Mouse (Mus musculus) forebrain, embryonic 14.5 days (tissue): ENCODE measurements around the gene Kif26a. TPM values are rescaled to one million over a fixed set of nuclear protein-coding genes. Genes with fewer than 3 reads are reported as not detected.

ENCODE experiments used
- ATAC-seq: fragments of 200-750 bp; cut with Nextera tagmentation; 2 replicates; pipeline ENCODE4 v1.8.0; 2017; ENCODE audit warnings: mild to moderate bottlenecking, moderate library complexity
- DNase-seq: peaks from one replicate; pipeline ENCODE4 v3.0.0-alpha.2; 2015; ENCODE audit warnings: low spot score
- H3K27ac ChIP-seq: fragments of 300-500 bp; sonication (generic); 2 replicates; pipeline ENCODE4 v1.5.1; 2014; ENCODE audit warnings: low read depth, mild to moderate bottlenecking, control low read depth, low read length, moderate library complexity
- H3K27me3 ChIP-seq: fragments of 300-500 bp; sonication (generic); replicated peaks from 2 replicates; pipeline ENCODE4 v1.6.1; 2014; ENCODE audit warnings: low read length, control low read depth, mixed read lengths; ENCODE audit not compliant: control insufficient read depth, insufficient read depth
- H3K36me3 ChIP-seq: fragments of 300-500 bp; sonication (generic); 2 replicates; pipeline ENCODE4 v1.6.1; 2014; ENCODE audit warnings: low read length, control low read depth; ENCODE audit not compliant: control insufficient read depth, insufficient read depth
- H3K4me1 ChIP-seq: fragments of 300-500 bp; sonication (generic); 2 replicates; pipeline ENCODE4 v1.6.1; 2014; ENCODE audit warnings: antibody characterized with exemption, low read length, control low read depth; ENCODE audit not compliant: control insufficient read depth, insufficient read depth
- H3K4me2 ChIP-seq: fragments of 300-500 bp; sonication (generic); 2 replicates; pipeline ENCODE4 v1.6.1; 2014; ENCODE audit warnings: mild to moderate bottlenecking, control low read depth, low read length
- H3K4me3 ChIP-seq: fragments of 300-500 bp; sonication (generic); 2 replicates; pipeline ENCODE4 v1.5.1; 2014; ENCODE audit warnings: low read depth, low read length, control low read depth
- H3K9ac ChIP-seq: fragments of 300-500 bp; sonication (generic); 2 replicates; pipeline ENCODE4 v1.6.1; 2014; ENCODE audit warnings: mild to moderate bottlenecking, low read length, control low read depth, moderate library complexity
- H3K9me3 ChIP-seq: fragments of 300-500 bp; sonication (generic); replicated peaks from 2 replicates; pipeline ENCODE4 v1.6.1; 2016; ENCODE audit warnings: low read length, control low read depth, mixed read lengths; ENCODE audit not compliant: control insufficient read depth
- whole genome bisulfite sequencing: fragments of 180-500 bp; shearing (Covaris S2); extraction: QIAGEN DNeasy Blood & Tissue Kit; methylation state at CpG from one replicate; pipeline ENCODE4 v1.1.7; 2014; 5-methylcytosine and 5-hydroxymethylcytosine counted together
- polyA plus RNA-seq: library from polyadenylated mRNA; unstranded; fragments of >200 nt; fragmentation: Nextera tagmentation; extraction: Ambion mirVana; gene quantifications from 2 replicates; pipeline ENCODE4 v1.2.1, GENCODE M21; 2014

Kif26a gene
- polyA plus RNA-seq, 1 experiment from 2014 or later: 11.5 TPM

GRCm38 (mm10) chr12:112151980-112152362 lies 6.0 kb downstream of the Kif26a start:
- Histone ChIP-seq H3K36me3 (peaks cover 31% of the 10 kb centered on the region), H3K4me2 (peak overlapping the region; percentile 25), H3K9ac (0 out of 2 replicates have a peak overlapping the region, but pooled peaks have one; percentile 29), H3K4me3 (no peak overlapping the region), H3K27me3 (no peaks in the 10 kb centered on the region), H3K9me3 (no peaks in the 10 kb centered on the region), H3K4me1 (peaks cover 69% of the 10 kb centered on the region), H3K27ac (no peak overlapping the region)
- DNase-seq (no peak), ATAC-seq (no peak)
- 44% methylated on average over 6 of the region's 6 CpGs for WGBS

DNA sequence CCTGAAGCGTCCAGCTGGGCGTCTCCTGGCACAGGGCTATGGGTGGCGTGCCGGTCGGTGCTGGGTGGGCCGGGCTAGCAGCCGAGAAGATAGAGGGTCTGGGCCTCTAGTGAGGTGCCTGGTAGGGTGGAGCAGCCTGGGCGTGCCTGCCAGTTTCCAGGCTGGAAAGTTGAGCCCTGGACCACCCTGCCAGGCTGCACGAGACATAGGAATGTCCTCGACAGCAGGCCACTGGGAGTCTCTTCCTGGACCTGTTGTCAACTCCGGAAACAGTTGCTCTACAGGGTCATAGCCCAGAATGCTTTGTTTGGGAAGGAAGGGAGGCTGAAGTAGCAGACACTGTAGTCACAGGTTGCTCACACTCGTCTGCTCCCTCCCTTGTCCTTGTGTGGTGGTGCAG lies 7.6 kb downstream of the Kif26a start:
- Histone ChIP-seq H3K9ac (no peak overlapping the region), H3K27ac (no peak overlapping the region), H3K4me1 (peaks cover 56% of the 10 kb centered on the region), H3K4me3 (no peak overlapping the region), H3K4me2 (no peak overlapping the region), H3K9me3 (no peaks in the 10 kb centered on the region), H3K27me3 (no peaks in the 10 kb centered on the region), H3K36me3 (peaks cover 47% of the 10 kb centered on the region)
- 80% methylated on average over 12 of the region's 12 CpGs for WGBS
- ATAC-seq (no peak), DNase-seq (no peak)

DNA sequence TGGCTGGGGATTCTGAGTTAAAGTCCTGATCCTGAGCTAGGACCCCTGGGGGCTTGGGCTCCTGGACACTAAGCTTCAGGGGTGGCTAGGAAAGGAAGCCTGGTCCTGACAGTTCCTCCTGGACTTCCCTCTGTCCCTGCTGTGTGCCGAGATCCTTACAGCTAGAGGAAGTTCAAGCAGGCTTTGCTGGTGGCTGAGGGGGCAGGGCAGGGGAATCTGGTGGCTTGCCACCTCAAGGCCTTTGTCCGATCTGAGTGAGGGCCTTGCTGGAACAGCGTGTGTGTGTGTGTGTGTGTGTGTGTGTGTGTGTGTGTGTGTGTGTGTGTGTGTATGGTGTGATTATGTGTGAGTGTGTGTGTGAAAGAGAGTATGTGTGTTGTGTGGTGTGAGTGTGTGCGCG lies 8.5 kb downstream of the Kif26a start:
- no peak for DNase-seq
- Histone ChIP-seq H3K9ac (no peak overlapping the region), H3K4me2 (no peak overlapping the region), H3K9me3 (no peaks in the 10 kb centered on the region), H3K27ac (peak overlapping the region; percentile 59), H3K36me3 (peaks cover 46% of the 10 kb centered on the region), H3K4me1 (peaks cover 47% of the 10 kb centered on the region), H3K4me3 (no peak overlapping the region), H3K27me3 (no peaks in the 10 kb centered on the region)
- ATAC-seq: no peak
- 45% methylated on average over 5 of the region's 5 CpGs for WGBS

DNA sequence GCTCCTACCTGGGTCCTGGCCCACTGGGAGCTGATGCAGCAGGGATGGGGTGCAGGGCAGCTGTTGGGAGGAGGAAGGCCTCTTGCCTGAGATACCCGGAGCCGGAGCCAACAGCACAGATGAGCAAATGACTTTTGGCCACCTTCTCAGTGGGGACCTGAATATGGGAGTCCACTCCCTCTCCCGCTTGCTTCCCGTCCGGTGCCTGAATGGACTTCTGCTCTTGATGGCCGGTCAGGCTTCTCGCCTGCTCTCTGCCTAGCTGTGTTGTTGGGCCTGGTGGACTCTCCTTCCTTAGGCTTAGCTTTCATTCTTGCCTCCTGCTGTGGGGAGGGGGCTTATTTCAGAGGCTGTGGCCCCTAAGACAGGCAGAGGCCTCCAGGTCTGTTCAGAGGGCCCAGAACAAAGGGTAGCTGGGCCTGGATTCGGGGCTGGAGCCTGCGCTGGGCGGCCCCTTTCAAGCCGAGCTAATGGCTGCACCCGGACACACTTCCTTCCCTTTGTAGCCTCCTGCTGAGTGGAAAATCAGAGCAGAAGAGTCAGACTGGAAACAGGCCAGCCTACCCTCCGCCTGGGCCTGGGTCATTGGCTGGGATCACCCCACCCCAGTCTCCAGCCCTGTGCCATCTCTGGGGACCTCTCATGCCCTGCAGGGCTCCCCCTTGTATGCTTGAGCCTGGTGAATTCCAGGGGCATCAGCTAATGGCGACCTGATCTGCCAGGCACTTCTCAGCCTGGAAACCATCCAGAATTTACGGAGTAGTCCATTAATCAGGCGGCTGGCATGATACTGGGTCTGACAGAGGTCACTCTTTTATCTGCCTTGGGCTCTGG lies 9.4 kb downstream of the Kif26a start:
- H3K9ac ChIP-seq: peak overlapping the region; percentile 26
- WGBS: 31% methylated on average over 16 of the region's 16 CpGs
- peaks cover 54% of the 10 kb centered on the region for H3K36me3 ChIP-seq
- DNase-seq: peak; percentile 46
- H3K27me3 ChIP-seq: no peaks in the 10 kb centered on the region
- H3K27ac ChIP-seq: peak overlapping the region; percentile 59
- peaks cover 38% of the 10 kb centered on the region for H3K4me1 ChIP-seq
- no peak for ATAC-seq
- no peak overlapping the region for H3K4me3 ChIP-seq
- no peaks in the 10 kb centered on the region for H3K9me3 ChIP-seq
- no peak overlapping the region for H3K4me2 ChIP-seq

DNA sequence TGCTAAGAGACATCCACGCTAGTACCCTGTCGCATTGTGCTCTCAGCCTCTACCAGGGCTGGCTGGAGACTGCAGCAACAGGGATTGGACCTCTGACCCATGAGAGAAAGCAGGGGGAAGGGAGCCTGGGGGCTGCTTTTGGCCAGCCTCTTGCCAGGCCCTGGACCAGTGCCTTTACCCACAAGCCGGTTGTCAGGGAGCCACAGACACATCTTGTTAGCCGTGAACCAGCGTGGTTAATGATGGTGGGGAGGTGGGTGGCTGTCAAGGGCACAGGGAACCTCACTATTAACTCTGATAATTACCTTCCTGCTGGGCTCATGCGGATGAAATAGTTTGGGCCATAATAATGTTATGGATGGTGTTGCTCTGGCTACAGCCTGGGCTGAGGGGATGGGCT lies 10.8 kb downstream of the Kif26a start:
- Histone ChIP-seq H3K4me2 (no peak overlapping the region), H3K36me3 (peaks cover 50% of the 10 kb centered on the region), H3K4me3 (no peak overlapping the region), H3K27ac (peak overlapping the region; percentile 14; the same call in 1 of the 2 replicates), H3K9me3 (no peaks in the 10 kb centered on the region), H3K4me1 (peaks cover 31% of the 10 kb centered on the region), H3K9ac (no peak overlapping the region), H3K27me3 (no peaks in the 10 kb centered on the region)
- DNase-seq (peak; percentile 44), ATAC-seq (peak; percentile 8; the same call in 1 of the 2 replicates)
- WGBS: 48% methylated on average over 6 of the region's 6 CpGs

DNA sequence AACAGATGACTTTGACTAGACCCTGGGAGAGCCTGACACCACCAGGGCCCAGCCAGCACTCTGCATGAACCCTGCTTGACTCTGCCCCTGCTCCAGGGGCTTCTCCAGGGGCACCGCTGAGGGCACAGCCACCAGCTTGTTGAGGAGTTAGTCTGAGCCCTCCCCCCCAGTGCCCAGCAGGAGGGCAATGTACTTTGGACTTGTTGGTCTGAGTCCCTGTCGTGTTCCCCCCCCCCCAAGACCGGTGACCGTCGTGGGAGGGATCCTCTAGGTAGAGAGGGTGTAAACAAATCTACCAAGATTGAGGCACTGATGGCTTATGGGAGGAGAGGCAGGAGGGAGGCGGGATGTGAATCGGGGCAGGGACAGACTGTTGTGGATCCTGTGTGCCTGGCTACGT lies 12.2 kb downstream of the Kif26a start:
- Histone ChIP-seq H3K27me3 (no peaks in the 10 kb centered on the region), H3K9me3 (no peaks in the 10 kb centered on the region), H3K4me2 (no peak overlapping the region), H3K4me1 (peaks cover 28% of the 10 kb centered on the region), H3K36me3 (peaks cover 54% of the 10 kb centered on the region), H3K27ac (no peak overlapping the region), H3K4me3 (no peak overlapping the region), H3K9ac (no peak overlapping the region)
- ATAC-seq (no peak), DNase-seq (no peak)
- WGBS: 63% methylated on average over 8 of the region's 8 CpGs

- Histone ChIP-seq H3K4me2 (no peak overlapping the region), H3K9ac (no peak overlapping the region), H3K36me3 (peaks cover 55% of the 10 kb centered on the region), H3K9me3 (no peaks in the 10 kb centered on the region), H3K27me3 (no peaks in the 10 kb centered on the region), H3K4me3 (no peak overlapping the region), H3K4me1 (peaks cover 26% of the 10 kb centered on the region), H3K27ac (no peak overlapping the region)
- ATAC-seq (no peak), DNase-seq (no peak)
These were observed 12.8 kb downstream of the Kif26a start for GRCm38 (mm10) chr12:112158784-112159183.

GRCm38 (mm10) chr12:112163981-112164839 lies 18.2 kb downstream of the Kif26a start:
- Histone ChIP-seq H3K9me3 (no peaks in the 10 kb centered on the region), H3K4me2 (no peak overlapping the region), H3K27ac (peak overlapping the region; percentile 65), H3K36me3 (peaks cover 74% of the 10 kb centered on the region), H3K9ac (peak overlapping the region; percentile 26), H3K27me3 (no peaks in the 10 kb centered on the region), H3K4me1 (peaks cover 12% of the 10 kb centered on the region), H3K4me3 (no peak overlapping the region)
- peak; percentile 35 for ATAC-seq
- peak; percentile 46 for DNase-seq
- 12% methylated on average over 16 of the region's 16 CpGs for WGBS
